Mouse (Mus musculus) common myeloid progenitor, adult 5-6 weeks (primary cell): ENCODE measurements around the gene Zfp384. TPM values are rescaled to one million over a fixed set of nuclear protein-coding genes. Genes with fewer than 3 reads are reported as not detected.

Experiments
- ATAC-seq: replicated peaks from 2 replicates; pipeline ENCODE4 v1.8.0; 2016; ENCODE audit warnings: low read depth, mild to moderate bottlenecking, moderate TSS enrichment, inconsistent platforms; ENCODE audit not compliant: poor library complexity, severe bottlenecking
- total RNA-seq: library from RNA; stranded (forward); fragments of 200-1000, 187-1606 nt; gene quantifications from 2 replicates; pipeline ENCODE4 v1.2.3, GENCODE M21; 2017

Zfp384 gene
- total RNA-seq = 19.7 and 27.0 TPM in 2 replicates

- no peak for ATAC-seq
These were observed at the start of gene Zfp384 for GRCm38 (mm10) chr6:125009129-125009180. Gene Zfp384, plus strand, starts transcription at chr6:125009145.

- no peak for ATAC-seq
These were observed 49.0 kb upstream of the Zfp384 start for GRCm38 (mm10) chr6:124959960-124960359.

- no peak for ATAC-seq
These were observed 47.9 kb upstream of the Zfp384 start for GRCm38 (mm10) chr6:124961021-124961420.

DNA sequence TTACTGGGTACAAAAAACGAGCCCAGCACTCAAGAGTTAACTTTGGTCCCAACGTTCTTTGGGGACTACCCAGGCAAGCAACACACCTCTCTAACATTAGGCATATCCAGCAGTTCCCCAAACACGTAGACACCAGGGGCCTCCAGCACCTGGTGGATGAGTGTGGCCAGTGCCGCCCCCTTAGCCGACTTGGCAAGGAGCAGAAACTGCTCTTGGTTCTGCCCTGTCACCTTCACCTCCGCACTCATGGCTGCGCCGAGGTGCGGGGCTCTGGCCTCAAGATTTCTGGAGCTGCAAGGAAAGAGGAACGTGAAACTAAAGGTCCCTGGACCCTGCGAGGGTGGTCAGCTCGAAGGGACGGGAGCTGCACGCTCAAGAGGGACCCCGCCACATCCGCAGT is 44.3 kb upstream of the Zfp384 start:
- peak; percentile 29 for ATAC-seq

DNA sequence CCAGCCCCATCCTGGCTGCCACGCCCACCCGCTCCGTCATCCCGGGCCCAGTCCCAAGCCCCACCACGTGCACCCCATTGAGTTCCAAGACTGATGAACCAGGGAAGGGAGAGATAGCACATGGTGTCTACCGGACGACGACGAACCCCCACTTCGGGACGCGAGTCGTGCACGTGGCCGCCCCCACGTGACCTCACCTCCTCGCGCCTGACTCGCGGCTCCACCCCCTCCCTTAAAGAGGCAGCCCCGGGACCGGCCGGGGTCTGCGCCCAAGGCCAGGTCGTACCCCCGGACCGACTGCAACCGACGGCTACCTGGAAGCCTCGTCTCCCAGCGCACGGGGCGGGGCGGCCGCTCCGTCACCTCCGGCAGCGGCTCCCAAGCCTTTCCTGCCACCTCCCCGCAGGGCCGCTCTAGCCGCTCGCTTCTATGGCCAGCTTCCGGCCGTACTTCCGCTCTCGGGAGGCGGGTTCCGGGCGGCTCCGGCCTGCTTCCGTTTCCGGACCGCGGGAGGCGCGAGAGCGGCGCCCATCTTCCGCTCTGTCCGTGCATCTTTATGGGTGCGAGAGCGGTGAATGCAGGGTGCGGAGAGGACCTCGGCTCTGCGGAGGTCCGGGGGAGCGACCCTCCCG is 43.7 kb upstream of the Zfp384 start, which contains the start of gene Cops7a:
Gene Cops7a, minus strand, starts transcription at position 451 of the 632 bp plus-strand sequence.
- ATAC-seq = peak; percentile 82

- ATAC-seq = no peak
These were observed 43.2 kb upstream of the Zfp384 start for GRCm38 (mm10) chr6:124965747-124966146.

DNA sequence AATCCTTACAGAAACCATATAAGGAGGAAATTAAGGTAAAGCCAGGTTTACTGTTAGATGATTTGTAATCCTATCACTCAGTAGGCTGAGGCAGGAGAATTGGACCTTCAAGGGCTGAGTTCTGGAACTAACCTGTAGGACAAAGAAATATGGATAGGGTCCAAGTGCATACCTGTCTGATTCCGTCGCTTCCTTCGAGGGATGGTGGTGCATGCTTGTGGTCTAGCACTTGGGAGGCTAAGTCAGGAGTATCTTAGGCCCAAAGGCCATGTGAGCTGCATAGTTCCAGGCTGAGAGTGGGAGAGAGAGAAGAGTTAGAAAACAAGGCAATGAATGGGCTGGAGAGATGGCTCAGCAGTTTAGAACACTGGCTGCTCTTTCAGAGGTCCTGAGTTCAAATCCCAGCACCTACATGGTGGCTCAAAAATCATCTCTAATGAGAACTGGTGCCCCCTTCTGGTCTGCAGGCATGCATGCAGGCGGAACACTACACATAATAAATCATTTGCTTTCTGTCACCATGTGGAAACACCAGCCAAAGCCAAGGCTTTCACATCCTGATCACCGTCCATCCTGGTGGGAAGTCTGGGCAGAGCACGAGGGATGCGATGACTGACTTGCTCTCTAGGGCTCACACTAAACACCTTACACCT is 42.4 kb upstream of the Zfp384 start:
- no peak for ATAC-seq

DNA sequence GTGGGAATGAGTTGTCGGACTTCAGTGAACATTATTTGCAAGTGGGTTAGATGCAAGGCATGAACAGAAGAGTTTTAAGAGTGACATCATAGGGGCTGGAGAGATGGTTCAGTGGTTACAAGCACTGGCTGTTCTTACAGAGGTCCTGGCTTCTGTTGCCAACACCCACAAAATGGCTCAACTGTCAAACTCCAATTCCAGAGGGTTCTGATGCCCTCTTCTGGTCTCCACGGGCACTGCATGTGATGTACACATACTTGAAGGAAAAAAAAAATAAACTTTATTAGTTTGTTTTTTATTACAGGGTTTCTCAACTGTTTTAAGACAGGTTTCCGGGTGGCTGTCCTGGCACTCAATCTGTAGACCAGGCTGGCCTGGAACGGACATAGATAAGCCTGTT is 41.2 kb upstream of the Zfp384 start:
- no peak for ATAC-seq

DNA sequence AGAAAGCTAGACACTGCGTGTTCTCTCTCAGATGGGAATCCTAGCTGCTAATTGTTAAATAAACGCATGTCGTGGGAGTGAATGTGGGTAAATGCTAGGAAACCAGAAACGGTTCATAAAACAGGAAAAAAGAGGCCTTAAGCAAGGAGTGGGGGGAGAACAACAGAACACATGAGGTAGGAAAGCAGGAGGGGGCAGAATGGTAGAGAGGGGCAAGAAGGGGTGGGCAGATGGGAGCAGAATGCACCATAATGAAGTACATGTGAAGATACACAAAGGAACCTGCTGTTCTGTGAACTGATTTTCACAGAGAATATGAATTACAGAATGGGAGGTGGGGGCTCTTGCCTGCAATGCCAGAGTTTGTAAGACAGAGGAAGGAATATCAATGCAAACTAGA is 16.7 kb upstream of the Zfp384 start:
- ATAC-seq = no peak

GRCm38 (mm10) chr6:124993365-124993764 is 15.6 kb upstream of the Zfp384 start:
- no peak for ATAC-seq

DNA sequence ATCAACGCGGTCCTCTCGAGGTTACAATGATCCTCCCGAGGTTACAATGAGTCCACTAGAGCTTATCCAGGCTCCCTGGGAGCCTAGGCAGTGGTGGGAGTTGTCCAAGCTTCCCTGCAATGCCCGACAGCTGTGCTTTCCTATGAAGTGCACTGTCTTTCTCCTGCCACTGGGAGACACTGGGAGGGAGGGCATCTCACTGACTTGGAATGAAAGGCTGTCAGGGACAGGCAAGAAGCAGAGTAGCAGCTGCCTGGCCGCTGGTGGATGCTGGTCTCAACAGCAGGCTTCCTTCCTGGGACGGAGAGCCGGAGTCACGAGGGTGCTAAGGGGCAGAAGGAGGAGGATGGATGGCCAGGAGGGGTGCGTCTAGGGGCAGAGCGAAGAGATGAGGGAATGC is 15.1 kb upstream of the Zfp384 start:
- no peak for ATAC-seq

DNA sequence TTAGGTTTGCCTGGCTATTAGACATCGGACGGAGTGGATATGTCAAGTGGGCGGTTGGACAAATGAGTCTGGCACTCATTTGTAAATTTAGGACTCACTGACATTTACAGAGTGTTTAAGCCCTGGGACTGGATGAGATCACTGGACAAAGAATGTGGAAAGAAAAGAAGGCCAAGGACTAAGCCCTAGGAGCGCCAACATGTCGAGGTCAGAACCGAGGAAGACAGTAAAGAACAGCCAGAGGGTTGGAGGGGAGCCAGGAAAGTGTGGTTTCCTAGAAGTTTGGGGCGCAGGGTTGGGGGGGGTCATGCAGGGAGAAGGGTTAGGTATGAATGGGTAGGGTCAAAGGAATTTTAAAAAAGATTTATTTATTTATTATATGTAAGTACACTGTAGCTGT is 13.7 kb upstream of the Zfp384 start:
- no peak for ATAC-seq

- ATAC-seq = no peak
These were observed 13.0 kb upstream of the Zfp384 start for GRCm38 (mm10) chr6:124995831-124996403.

DNA sequence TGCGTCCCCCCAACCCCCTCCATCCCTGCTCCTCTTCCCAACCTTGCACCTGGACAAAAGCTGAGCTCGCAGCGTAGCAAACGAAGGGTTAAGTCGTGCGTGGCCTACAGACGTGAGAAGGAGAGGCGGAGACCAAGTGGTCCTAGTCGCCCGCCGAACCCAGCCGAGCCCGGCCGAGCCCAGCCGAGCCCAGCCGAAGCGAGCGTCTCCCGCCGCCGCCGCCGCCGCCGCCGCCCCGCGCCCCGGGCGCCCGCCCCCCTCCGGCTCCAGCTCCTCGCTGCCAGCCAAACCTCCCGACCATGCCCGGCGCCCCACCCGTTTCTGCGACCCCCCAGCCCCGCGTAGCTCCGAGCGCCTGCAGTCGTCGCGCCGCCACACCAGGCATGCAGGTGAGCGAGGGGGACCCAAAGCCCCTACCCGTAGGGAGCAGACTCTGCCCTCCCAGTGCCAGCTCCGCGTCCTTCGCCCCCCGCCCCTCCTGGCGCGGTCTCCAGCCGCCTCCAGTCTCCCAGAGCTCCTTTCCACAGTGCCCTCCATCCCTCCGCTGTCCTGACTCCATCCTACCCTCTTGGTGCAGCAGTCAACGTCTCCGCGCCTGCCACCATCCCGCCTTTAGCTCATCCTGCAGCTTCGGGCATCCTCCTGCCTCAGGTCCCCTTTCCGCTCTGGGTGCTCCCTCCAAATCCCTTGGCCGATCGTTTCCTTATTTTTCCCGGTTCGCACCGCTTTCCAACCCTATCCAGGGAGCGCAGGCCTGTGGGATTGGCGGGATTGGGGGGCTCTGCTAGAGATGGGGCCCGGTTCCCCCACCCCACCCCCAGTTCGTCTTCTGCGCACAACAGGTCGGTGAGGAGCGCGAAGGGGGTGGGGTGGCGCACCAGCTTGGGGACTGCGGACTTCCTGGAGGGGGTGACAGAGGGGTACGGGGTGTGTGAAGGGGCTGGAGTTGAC is 12.1 kb upstream of the Zfp384 start, which contains the start of gene Pianp:
Gene Pianp, plus strand, starts transcription at position 144 of the 951 bp plus-strand sequence.
- ATAC-seq = peak; percentile 82

GRCm38 (mm10) chr6:124998066-124998465 is 10.9 kb upstream of the Zfp384 start:
- no peak for ATAC-seq

- no peak for ATAC-seq
These were observed 9.9 kb upstream of the Zfp384 start for GRCm38 (mm10) chr6:124999091-124999490.

- ATAC-seq = no peak
These were observed 9.4 kb upstream of the Zfp384 start for GRCm38 (mm10) chr6:124999546-124999945.

DNA sequence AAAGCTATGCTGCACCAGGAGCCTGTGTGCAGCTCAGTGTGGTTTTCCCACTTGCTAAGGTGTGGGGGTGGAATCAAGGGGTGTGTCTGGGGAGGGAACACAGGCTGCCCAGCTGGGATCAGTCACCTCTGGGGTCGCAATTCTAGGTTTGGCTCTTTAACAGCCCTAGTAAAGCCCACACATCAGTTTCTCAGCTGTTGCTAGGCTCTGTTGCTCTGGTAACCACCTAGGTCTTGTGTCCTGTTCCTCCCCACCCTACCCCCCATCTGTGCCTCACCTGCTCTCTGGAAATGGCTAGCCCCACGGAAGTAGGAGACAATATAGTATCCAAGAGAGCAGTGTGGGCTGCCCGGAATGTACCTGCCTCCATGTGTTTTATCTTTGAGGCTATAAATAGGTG is 5.2 kb upstream of the Zfp384 start:
- ATAC-seq = no peak

DNA sequence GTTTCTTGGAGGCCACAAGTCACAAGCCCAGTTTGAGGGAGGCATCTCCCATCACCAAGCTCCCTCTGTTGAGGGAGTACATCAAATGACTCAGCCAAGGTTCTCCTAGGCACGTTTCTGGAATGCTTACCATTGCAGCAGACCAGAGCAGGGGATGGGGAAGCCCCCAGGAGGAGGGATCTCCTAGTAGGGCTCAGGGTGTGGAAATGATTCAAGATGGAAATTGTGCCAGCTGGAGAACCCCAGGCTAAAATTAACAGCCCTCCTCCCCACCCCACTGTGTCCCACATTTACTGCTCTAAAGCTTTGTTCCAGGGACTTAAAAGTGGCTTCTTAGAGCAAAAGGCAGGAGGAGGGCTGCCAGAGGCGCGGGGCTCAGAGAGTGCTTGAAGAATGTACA is 3.9 kb upstream of the Zfp384 start:
- no peak for ATAC-seq

DNA sequence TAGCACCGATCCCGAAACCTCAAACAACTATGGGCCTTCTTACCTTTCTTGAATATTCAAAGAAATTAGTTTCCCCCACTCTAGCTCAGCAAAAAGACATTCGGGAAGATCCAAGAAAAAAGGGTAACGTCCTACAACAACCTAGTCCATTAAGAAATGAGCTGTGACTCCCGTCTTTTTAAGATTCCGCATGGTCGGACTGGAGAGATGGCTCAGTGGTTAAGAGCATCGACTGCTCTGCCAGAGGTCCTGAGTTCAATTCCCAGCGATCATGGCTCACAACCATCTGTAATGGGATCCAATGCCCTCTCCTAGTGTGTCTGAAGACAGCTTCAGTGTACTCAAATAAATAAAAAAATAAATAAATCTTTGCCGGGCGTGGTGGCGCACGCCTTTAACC is 885 bp upstream of the Zfp384 start:
- ATAC-seq = no peak

- ATAC-seq = peak; percentile 94
These were observed 288 bp upstream of the Zfp384 start for GRCm38 (mm10) chr6:125008586-125009128.
